Mouse (Mus musculus) bone marrow macrophage, adult 2 months (primary cell): ENCODE results near the gene Sesn3.

ENCODE experiments used
- CTCF ChIP-seq: IDR thresholded peaks from 2 replicates; pipeline ENCODE4 v1.5.1; 2012; ENCODE audit warnings: low read depth, mild to moderate bottlenecking, low read length, moderate library complexity
- POLR2A ChIP-seq: IDR thresholded peaks from 2 replicates; pipeline ENCODE4 v1.6.1; 2012; ENCODE audit warnings: mild to moderate bottlenecking, low read depth, low read length, borderline replicate concordance

GRCm38 (mm10) chr9:14246016-14246799 is 28.7 kb upstream of the Sesn3 start:
- no peak for TF ChIP-seq POLR2A
- no peak for TF ChIP-seq CTCF
